Mouse (Mus musculus) adrenal gland, postnatal 4 days (tissue): Measurements from ENCODE around the gene Myh11. TPM values are rescaled to one million over a fixed set of nuclear protein-coding genes. Genes with fewer than 3 reads are reported as not detected.

ENCODE experiments used
- DNase-seq, 2 experiments: peaks; one replicate each; pipeline ENCODE4 v3.0.0; 2021 to 2022; ENCODE audit warnings: low spot score in 2 of 2, mixed read lengths in 2 of 2
- long read RNA-seq, 2 experiments: library from polyadenylated mRNA; stranded (forward); transcript quantifications; one replicate each; pipeline ENCODE4 v2.0.0; 2021
- total RNA-seq, 2 experiments: library from RNA; stranded (reverse); gene quantifications; 2 replicates each; pipeline ENCODE4 v1.2.3; 2021

Gene Myh11
- 1 to 10 TPM; 8.3 TPM for total RNA-seq
- long read RNA-seq, experiment 1, partial matches to known transcripts: 1 of 1 reads
- long read RNA-seq, experiment 1, other reads (novel, unspliced or antisense): 0 of 1 reads
- long read RNA-seq, experiment 2, full-length matches to known transcripts: 2 of 4 reads
- long read RNA-seq, experiment 2, partial matches to known transcripts: 2 of 4 reads
- long read RNA-seq, experiment 2, other reads (novel, unspliced or antisense): 0 of 4 reads

- peak; percentile 43 to 54 for DNase-seq
Observed at GRCm38 (mm10) chr16:14291223-14291622, at the start of gene Myh11. TSS of gene Myh11 (minus strand) at chr16:14291372.

GRCm38 (mm10) chr16:14328156-14328555 lies 37.0 kb upstream of the Myh11 start:
- DNase-seq: no peak

- DNase-seq: no peak
Observed at GRCm38 (mm10) chr16:14320494-14320893, 29.3 kb upstream of the Myh11 start.

- no peak for DNase-seq
Observed at GRCm38 (mm10) chr16:14319681-14320080, 28.5 kb upstream of the Myh11 start.

- peak; percentile 88 to 91 for DNase-seq
Observed at GRCm38 (mm10) chr16:14316884-14317876, 26.0 kb upstream of the Myh11 start, which contains the start of gene Fopnl. TSS of gene Fopnl (minus strand) at chr16:14317405.

- no peak for DNase-seq
Observed at GRCm38 (mm10) chr16:14312914-14313313, 21.7 kb upstream of the Myh11 start.

- no peak for DNase-seq
Observed at GRCm38 (mm10) chr16:14311371-14311770, 20.2 kb upstream of the Myh11 start.

GRCm38 (mm10) chr16:14309833-14310232 lies 18.7 kb upstream of the Myh11 start:
- no peak for DNase-seq

- no peak for DNase-seq
Observed at GRCm38 (mm10) chr16:14308245-14309073, 17.3 kb upstream of the Myh11 start.

GRCm38 (mm10) chr16:14307373-14307772 lies 16.2 kb upstream of the Myh11 start:
- DNase-seq: no peak

GRCm38 (mm10) chr16:14306451-14306850 lies 15.3 kb upstream of the Myh11 start:
- no peak for DNase-seq

- no peak for DNase-seq
Observed at GRCm38 (mm10) chr16:14304791-14305190, 13.6 kb upstream of the Myh11 start.

GRCm38 (mm10) chr16:14303676-14304075 lies 12.5 kb upstream of the Myh11 start:
- DNase-seq: no peak

GRCm38 (mm10) chr16:14303148-14303547 lies 12.0 kb upstream of the Myh11 start:
- no peak for DNase-seq

GRCm38 (mm10) chr16:14298461-14298860 lies 7.3 kb upstream of the Myh11 start:
- DNase-seq: no peak

GRCm38 (mm10) chr16:14297746-14298145 lies 6.6 kb upstream of the Myh11 start:
- no peak for DNase-seq

- DNase-seq: no peak
Observed at GRCm38 (mm10) chr16:14297137-14297536, 6.0 kb upstream of the Myh11 start.

- no peak for DNase-seq
Observed at GRCm38 (mm10) chr16:14296544-14297124, 5.5 kb upstream of the Myh11 start.

GRCm38 (mm10) chr16:14295291-14295690 lies 4.1 kb upstream of the Myh11 start:
- DNase-seq: no peak

GRCm38 (mm10) chr16:14292205-14293199 lies 1.3 kb upstream of the Myh11 start:
- DNase-seq: no peak
